Mouse (Mus musculus) left cerebral cortex, adult 9 months (tissue): Measurements from ENCODE around the gene Polm.

Experiments
- DNase-seq, 2 experiments: peaks; one replicate each; pipeline ENCODE4 v3.0.0; 2022; ENCODE audit warnings: low spot score in 2 of 2

Gene Polm

GRCm38 (mm10) chr11:5804174-5804573 is 33.6 kb downstream of the Polm start:
- DNase-seq, result no peak

- no peak for DNase-seq
These were observed 34.2 kb downstream of the Polm start, which contains the start of gene Pgam2 for GRCm38 (mm10) chr11:5803551-5803981. TSS of gene Pgam2 (minus strand) at chr11:5803733.

- no peak for DNase-seq
These were observed 35.2 kb downstream of the Polm start for GRCm38 (mm10) chr11:5802457-5803217.

- DNase-seq, result no peak
These were observed 35.8 kb downstream of the Polm start for GRCm38 (mm10) chr11:5802005-5802404.

- no peak for DNase-seq
These were observed 36.3 kb downstream of the Polm start for GRCm38 (mm10) chr11:5801511-5801910.

- no peak for DNase-seq
These were observed 38.0 kb downstream of the Polm start for GRCm38 (mm10) chr11:5799621-5800490.

GRCm38 (mm10) chr11:5797928-5798327 is 39.9 kb downstream of the Polm start:
- no peak for DNase-seq

- DNase-seq, result no peak
These were observed 40.4 kb downstream of the Polm start for GRCm38 (mm10) chr11:5797371-5797770.

GRCm38 (mm10) chr11:5796939-5797338 is 40.9 kb downstream of the Polm start:
- no peak for DNase-seq

- peak in 1 of 2 experiments; percentile 53 for DNase-seq
These were observed 42.1 kb downstream of the Polm start for GRCm38 (mm10) chr11:5795706-5796105.

GRCm38 (mm10) chr11:5795290-5795689 is 42.5 kb downstream of the Polm start:
- DNase-seq, result no peak

- DNase-seq, result no peak
These were observed 47.4 kb downstream of the Polm start for GRCm38 (mm10) chr11:5790431-5790830.

GRCm38 (mm10) chr11:5789754-5790333 is 48.0 kb downstream of the Polm start:
- no peak for DNase-seq

- no peak for DNase-seq
These were observed 48.6 kb downstream of the Polm start for GRCm38 (mm10) chr11:5789071-5789753.

- DNase-seq, result peak; percentile 83 to 94
These were observed 49.5 kb downstream of the Polm start, which contains the start of gene Dbnl for GRCm38 (mm10) chr11:5788056-5789014. TSS of gene Dbnl (plus strand) at chr11:5788488.

GRCm38 (mm10) chr11:5787671-5788055 is 50.2 kb downstream of the Polm start:
- no peak for DNase-seq

- no peak for DNase-seq
These were observed 52.1 kb downstream of the Polm start for GRCm38 (mm10) chr11:5785732-5786131.

- DNase-seq, result no peak
These were observed 55.4 kb downstream of the Polm start for GRCm38 (mm10) chr11:5782199-5782944.

GRCm38 (mm10) chr11:5780035-5780499 is 57.7 kb downstream of the Polm start:
- DNase-seq, result no peak

- DNase-seq, result no peak
These were observed 59.3 kb downstream of the Polm start for GRCm38 (mm10) chr11:5778481-5778880.
